12 mouse cellular contexts compared by ENCODE assay signal in genomic region chr12:107978063-107978462, GRCm38 (mm10). TPM values are rescaled to one million over a fixed set of nuclear protein-coding genes. Genes with fewer than 3 reads are reported as not detected.
DNase-seq lines count a peak whose midpoint lies in the region; ATAC-seq and TF ChIP-seq lines count a peak whose summit lies in the region.
"Had no signal": no experiment of that assay in that cellular context is flagged by ENCODE, and none has a peak within 500 bp of the region (broad histone marks: within the 10 kb centered on the region; RNA-seq: fewer than 3 reads in every experiment).

No protein-coding gene starts in this region.

- no peak for ATAC-seq in heart, embryonic 14.5 days (ENCODE audit: insufficient number of reproducible peaks, insufficient read depth, low FRiP score, low read depth)
- no peak for ATAC-seq in embryonic facial prominence, embryonic 12.5 days (ENCODE audit: insufficient number of reproducible peaks, insufficient read depth, low FRiP score, low TSS enrichment)
- no peak for ATAC-seq in hindbrain, postnatal 0 days
- no peak for ATAC-seq in neural tube, embryonic 12.5 days (ENCODE audit: low FRiP score, low read depth)
- ATAC-seq in frontal cortex, adult (ENCODE audit: low TSS enrichment): no peak

- H3K9ac ChIP-seq in heart, embryonic 14.5 days (ENCODE audit: low read length): peak overlapping the region; percentile 44
- H3K9ac ChIP-seq in embryonic facial prominence, embryonic 12.5 days: no peak overlapping the region
- no peak overlapping the region for H3K9ac ChIP-seq in hindbrain, postnatal 0 days (replicated peaks; ENCODE audit: low read length)
- 0 out of 2 replicates have a peak overlapping the region, but pooled peaks have one; percentile 2 for H3K9ac ChIP-seq in neural tube, embryonic 12.5 days

- intact Hi-C loops in left cerebral cortex, postnatal 10 days (cut with DNase I): no loop called here

- H3K36me3 ChIP-seq in heart, embryonic 14.5 days (ENCODE audit: control insufficient read depth, insufficient read depth, low read length): no peaks in the 10 kb centered on the region
- H3K36me3 ChIP-seq in embryonic facial prominence, embryonic 12.5 days: no peaks in the 10 kb centered on the region
- no peaks in the 10 kb centered on the region for H3K36me3 ChIP-seq in hindbrain, postnatal 0 days (ENCODE audit: insufficient read depth, low read length)
- no peaks in the 10 kb centered on the region for H3K36me3 ChIP-seq in neural tube, embryonic 12.5 days

- H3K27me3 ChIP-seq in heart, embryonic 14.5 days (ENCODE audit: control insufficient read depth, insufficient read depth, low read length): peaks cover 3% of the 10 kb centered on the region; the same call in 1 of the 2 replicates
- no peaks in the 10 kb centered on the region for H3K27me3 ChIP-seq in embryonic facial prominence, embryonic 12.5 days
- H3K27me3 ChIP-seq in hindbrain, postnatal 0 days (ENCODE audit: insufficient read depth, low read length): no peaks in the 10 kb centered on the region
- no peaks in the 10 kb centered on the region for H3K27me3 ChIP-seq in neural tube, embryonic 12.5 days (replicated peaks)

- 18% methylated on average over 14 of the region's 14 CpGs for WGBS in heart, embryonic 14.5 days
- WGBS in embryonic facial prominence, embryonic 12.5 days: 9% methylated on average over 14 of the region's 14 CpGs
- 29% methylated on average over 14 of the region's 14 CpGs for WGBS in hindbrain, postnatal 0 days
- 8% methylated on average over 14 of the region's 14 CpGs for WGBS in neural tube, embryonic 12.5 days

- peaks cover 29 to 66% of the 10 kb centered on the region in 2 experiments for H3K4me1 ChIP-seq in heart, embryonic 14.5 days (ENCODE audit: control insufficient read depth in 2 of 2, insufficient read depth in 2 of 2, low read length in 2 of 2)
- H3K4me1 ChIP-seq in embryonic facial prominence, embryonic 12.5 days: peaks cover 93% of the 10 kb centered on the region
- peaks cover 28% of the 10 kb centered on the region for H3K4me1 ChIP-seq in hindbrain, postnatal 0 days (ENCODE audit: insufficient read depth, low read length)
- H3K4me1 ChIP-seq in neural tube, embryonic 12.5 days: peaks cover 89% of the 10 kb centered on the region

- TF ChIP-seq CTCF in hindbrain, postnatal 0 days (IDR thresholded peaks at IDR 0.05; ENCODE audit: low read depth): no peak

- peak overlapping the region; percentile 0 to 18; a peak in 1 of 4 replicates for H3K4me3 ChIP-seq in heart, embryonic 14.5 days (ENCODE audit: control insufficient read depth in 1 of 2, insufficient read depth in 1 of 2, low read depth in 1 of 2, low read length in 2 of 2)
- H3K4me3 ChIP-seq in embryonic facial prominence, embryonic 12.5 days: no peak overlapping the region
- H3K4me3 ChIP-seq in hindbrain, postnatal 0 days (ENCODE audit: low read length): no peak overlapping the region
- no peak overlapping the region for H3K4me3 ChIP-seq in neural tube, embryonic 12.5 days

- H3K4me2 ChIP-seq in heart, embryonic 14.5 days (ENCODE audit: low read length): peak overlapping the region; percentile 95
- peak overlapping the region; percentile 36 for H3K4me2 ChIP-seq in embryonic facial prominence, embryonic 12.5 days (replicated peaks)
- peak overlapping the region; percentile 25; the same call in 1 of the 2 replicates for H3K4me2 ChIP-seq in hindbrain, postnatal 0 days (ENCODE audit: low read depth, low read length)
- peak overlapping the region; percentile 50 for H3K4me2 ChIP-seq in neural tube, embryonic 12.5 days (replicated peaks)

- DNase-seq in heart, adult 11 months: no peak
- DNase-seq in hindbrain, postnatal 0 days (ENCODE audit: low spot score): no peak
- no peak for DNase-seq in left cerebral cortex, postnatal 10 days (ENCODE audit: extremely low spot score in 1 of 2, low spot score in 2 of 2)
- no peak for DNase-seq in liver
- DNase-seq: cerebellum, postnatal 36 days; layer of hippocampus, adult 9-11 months; lung, postnatal 14 days had no signal

- no peak overlapping the region; a peak in 1 of 4 replicates for H3K27ac ChIP-seq in heart, embryonic 14.5 days (replicated peaks in 1 of 2; ENCODE audit: control insufficient read depth in 1 of 2, insufficient read depth in 1 of 2, low read depth in 2 of 2, low read length in 2 of 2)
- H3K27ac ChIP-seq in embryonic facial prominence, embryonic 12.5 days: 0 out of 2 replicates have a peak overlapping the region, but pooled peaks have one; percentile 36
- H3K27ac ChIP-seq in hindbrain, postnatal 0 days: peak overlapping the region; percentile 41; the same call in 1 of the 2 replicates
- no peak overlapping the region for H3K27ac ChIP-seq in neural tube, embryonic 12.5 days

- H3K9me3 ChIP-seq in heart, embryonic 14.5 days (ENCODE audit: control insufficient read depth, low read length): no peaks in the 10 kb centered on the region
- H3K9me3 ChIP-seq in embryonic facial prominence, embryonic 12.5 days: no peaks in the 10 kb centered on the region
- H3K9me3 ChIP-seq in hindbrain, postnatal 0 days (ENCODE audit: low read length): no peaks in the 10 kb centered on the region
- no peaks in the 10 kb centered on the region for H3K9me3 ChIP-seq in neural tube, embryonic 12.5 days

RNA-seq across cellular contexts. Expression of gene Bcl11b, which starts 25.3 kb away (rescaled TPM):
- 4.4 TPM in 2 replicates for polyA plus RNA-seq in heart, embryonic 14.5 days (2014; fragmentation: Nextera tagmentation; extraction: Ambion mirVana)
- 39.4 and 41.5 TPM in 2 replicates for polyA plus RNA-seq in embryonic facial prominence, embryonic 12.5 days (2016; fragmentation: Nextera tagmentation; extraction: Ambion mirVana)
- 30.0 and 31.6 TPM in 2 replicates for total RNA-seq in hindbrain, postnatal 0 days (2014; rRNA removed)
- polyA plus RNA-seq in hindbrain, postnatal 0 days (2015; fragmentation: Nextera tagmentation; extraction: Ambion mirVana): 9.8 and 12.0 TPM in 2 replicates
- 25.9 and 27.1 TPM in 2 replicates for polyA plus RNA-seq in neural tube, embryonic 12.5 days (2016; fragmentation: Nextera tagmentation; extraction: Ambion mirVana)
- total RNA-seq in left cerebral cortex, postnatal 10 days (2021): 10 to 100 TPM; 66.1 to 75.1 TPM
- polyA plus RNA-seq: C2C12 had no signal

Comparison
In these comparisons a context has a peak if more than half of its experiments do, and no peak if none do; other contexts are left out.
1. H3K27ac ChIP-seq: peak in embryonic facial prominence, embryonic 12.5 days (single experiment) and hindbrain, postnatal 0 days (single experiment); none in heart, embryonic 14.5 days (0 of 2) and neural tube, embryonic 12.5 days (single experiment).
2. H3K4me2 ChIP-seq: peak in every context shown above with its lines; median percentile 95 in heart, embryonic 14.5 days; 50 in neural tube, embryonic 12.5 days; 36 in embryonic facial prominence, embryonic 12.5 days; 25 in hindbrain, postnatal 0 days.
3. H3K4me3 ChIP-seq: peak in heart, embryonic 14.5 days (2 of 2); none in embryonic facial prominence, embryonic 12.5 days (single experiment), hindbrain, postnatal 0 days (single experiment) and neural tube, embryonic 12.5 days (single experiment).
4. H3K9ac ChIP-seq: peak in heart, embryonic 14.5 days (single experiment) and neural tube, embryonic 12.5 days (single experiment); none in embryonic facial prominence, embryonic 12.5 days (single experiment) and hindbrain, postnatal 0 days (single experiment).